Mouse (Mus musculus) heart, adult 8-10 months (tissue): ENCODE measurements at regions not wholly inside any gene's neighbourhood (a gene's known extent, or its start where the extent isn't known, plus 50 kb on each side); places are given as distances from the start of the nearest gene placed in this dataset.
A peak's percentile ranks its signal among the peaks of the same experiment; 100 is the strongest.

ENCODE experiments used
- DNase-seq: peaks from one replicate; pipeline ENCODE4 v3.0.0; 2022; ENCODE audit warnings: low spot score

DNA sequence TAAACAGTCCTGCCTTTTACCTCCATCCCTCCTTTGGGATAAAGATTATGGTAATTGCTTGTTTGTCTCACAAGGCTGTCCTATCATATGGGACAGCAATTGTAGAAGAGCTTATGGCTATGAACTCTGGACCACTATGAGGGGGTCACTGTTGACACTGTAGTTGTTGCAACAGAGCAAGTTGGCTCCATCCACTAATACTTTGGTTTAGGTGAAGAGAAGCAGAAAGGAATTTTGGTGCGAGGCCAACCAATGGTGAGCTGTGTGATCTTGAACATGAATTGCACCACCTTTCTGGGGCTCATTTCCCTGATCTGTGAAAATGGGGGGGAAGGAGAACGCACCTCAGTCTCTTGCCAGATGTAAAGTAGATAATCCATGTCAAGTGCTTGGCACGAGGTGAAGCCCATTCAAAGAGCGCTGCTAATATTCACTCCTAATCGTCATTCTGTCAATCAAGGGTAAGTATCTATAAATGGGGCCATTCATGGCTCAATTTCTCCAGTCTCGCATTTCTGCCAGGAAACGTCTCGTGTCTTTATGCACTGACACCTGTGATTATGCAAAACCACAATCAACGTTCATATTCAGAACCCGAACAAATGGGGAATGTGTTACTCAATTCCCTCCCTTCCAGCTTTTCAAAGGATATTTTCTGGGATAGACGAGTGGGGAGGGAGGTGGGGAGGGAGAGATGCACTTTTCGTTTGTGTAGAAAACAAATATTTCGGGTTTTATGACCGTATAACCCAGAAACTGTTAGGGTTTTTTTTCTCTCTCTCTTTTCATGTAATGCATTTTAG is 133.3 kb upstream of the Jun start:
- DNase-seq, result no peak

GRCm38 (mm10) chr4:95185916-95186200 is 133.8 kb upstream of the Jun start:
- DNase-seq, result no peak

DNA sequence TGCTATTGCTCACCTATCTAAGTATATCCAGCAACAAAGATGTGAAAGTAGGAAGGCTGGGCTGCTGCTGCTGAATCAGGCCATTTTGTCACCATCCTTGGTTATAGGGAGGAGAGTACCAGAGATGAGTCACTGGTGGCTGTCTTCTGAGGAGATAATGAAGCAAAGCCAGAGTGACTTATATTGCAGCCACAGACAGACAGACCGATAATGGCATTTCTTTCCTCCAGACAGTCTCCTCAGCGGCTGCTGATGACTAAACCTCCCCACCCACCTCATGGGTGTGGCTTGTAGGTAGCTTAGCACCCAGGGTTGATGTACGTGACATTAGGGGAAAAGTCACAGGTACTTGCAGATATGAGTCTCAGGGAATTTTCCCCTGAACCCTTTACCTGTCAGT is 136.1 kb upstream of the Jun start:
- DNase-seq, result no peak

DNA sequence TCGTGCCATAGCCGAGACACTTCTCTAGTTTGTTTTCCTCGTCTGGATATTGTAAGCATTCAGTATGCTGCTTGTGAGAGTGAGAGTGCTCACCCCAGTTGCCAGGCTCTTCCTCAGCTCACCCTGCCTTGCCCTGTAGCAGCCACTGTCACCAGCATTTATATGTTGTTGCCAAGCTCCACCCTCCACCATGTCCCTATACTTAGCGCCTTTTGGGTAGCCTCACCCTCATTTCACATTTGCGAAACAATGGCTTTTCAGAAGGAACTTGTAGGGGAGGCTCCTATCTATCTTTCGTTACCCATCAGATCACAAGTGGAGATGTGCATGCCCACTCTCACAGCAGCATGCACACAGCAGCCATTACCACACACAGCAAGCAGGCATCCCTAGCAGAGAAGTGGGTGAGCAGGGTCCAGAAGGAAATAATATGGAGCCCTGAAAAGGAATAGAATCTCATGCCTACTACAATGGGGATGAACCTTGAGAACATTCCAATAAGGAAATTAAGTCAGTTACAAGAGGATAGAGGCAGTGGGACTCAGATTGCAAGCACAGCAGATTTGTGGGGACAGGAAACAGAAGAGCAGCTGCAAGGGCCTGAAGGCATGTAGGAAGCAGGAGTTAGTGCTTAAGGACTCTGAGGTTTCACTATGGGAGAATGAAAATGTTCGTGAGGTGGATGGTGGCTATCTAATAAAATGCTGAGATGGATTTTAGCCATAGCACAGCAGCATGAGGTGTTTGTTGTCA is 139.8 kb upstream of the Jun start:
- no peak for DNase-seq

DNA sequence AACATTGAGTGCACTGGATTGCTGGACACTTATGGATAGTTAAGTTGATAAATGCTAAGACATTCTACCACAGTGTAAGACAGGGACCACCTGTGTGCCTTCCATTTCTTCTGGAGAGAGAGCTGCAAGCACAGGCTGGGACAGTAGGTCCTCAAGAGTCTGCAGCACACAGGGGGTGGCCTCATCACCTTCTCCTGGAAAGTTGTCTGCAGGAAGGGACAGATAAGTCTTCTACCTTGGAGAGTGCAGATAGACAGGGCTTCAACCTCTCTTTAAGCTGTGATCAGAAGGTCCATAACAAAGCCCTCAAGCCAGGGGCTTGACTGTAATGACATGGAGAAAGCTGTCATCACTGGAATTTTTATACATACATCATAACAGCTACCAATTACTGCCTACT is 140.5 kb upstream of the Jun start:
- no peak for DNase-seq

- DNase-seq, result peak; percentile 81
Measured at GRCm38 (mm10) chr4:95193028-95193427, 141.0 kb upstream of the Jun start.

GRCm38 (mm10) chr4:95193473-95193872 is 141.5 kb upstream of the Jun start:
- DNase-seq, result no peak

GRCm38 (mm10) chr4:95194621-95195455 is 142.8 kb upstream of the Jun start:
- DNase-seq, result no peak

DNA sequence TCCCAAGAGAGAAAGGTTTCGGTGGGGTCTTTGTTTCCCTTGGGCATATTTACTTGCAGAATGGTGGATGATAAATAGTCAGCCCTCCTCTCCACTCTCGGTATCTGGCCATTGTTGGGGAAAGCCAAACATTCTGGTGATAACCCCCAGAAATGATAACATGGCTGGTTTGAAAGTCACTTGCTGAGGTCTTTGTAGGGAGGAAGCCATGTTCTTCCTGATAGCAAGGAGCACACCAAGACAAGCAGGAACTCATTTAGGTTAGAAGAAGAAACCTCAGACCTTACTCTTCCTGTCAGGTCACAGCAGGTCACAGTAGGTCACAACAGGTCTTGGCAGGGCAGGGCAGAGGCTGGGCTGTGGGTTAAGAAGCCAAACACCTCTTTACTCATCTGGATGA is 144.1 kb upstream of the Jun start:
- DNase-seq, result no peak

- DNase-seq, result no peak
Measured at GRCm38 (mm10) chr4:95197077-95197711, 145.2 kb upstream of the Jun start.

- no peak for DNase-seq
Measured at GRCm38 (mm10) chr4:95199394-95199793, 147.4 kb upstream of the Jun start.

DNA sequence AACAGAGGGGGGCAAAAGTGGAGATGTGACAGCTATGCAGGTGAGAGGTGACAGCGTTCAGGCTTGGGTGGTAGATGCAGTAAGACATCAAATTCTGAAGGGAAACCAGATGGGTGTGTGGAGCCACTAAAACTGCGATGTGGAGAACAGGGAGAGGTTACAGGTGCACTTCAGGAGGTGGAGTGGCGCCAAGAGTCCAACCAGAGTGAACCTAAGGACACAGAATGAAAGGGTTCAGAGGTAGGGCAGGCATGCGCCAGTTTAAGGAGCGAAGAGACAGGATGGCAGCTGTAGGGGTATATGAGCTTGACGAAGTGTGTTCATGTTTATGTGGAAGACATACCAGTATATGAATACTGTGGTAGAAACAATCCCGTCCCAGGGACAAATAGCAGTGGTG is 148.1 kb upstream of the Jun start:
- no peak for DNase-seq

GRCm38 (mm10) chr4:95202478-95202877 is 150.5 kb upstream of the Jun start:
- DNase-seq, result no peak

DNA sequence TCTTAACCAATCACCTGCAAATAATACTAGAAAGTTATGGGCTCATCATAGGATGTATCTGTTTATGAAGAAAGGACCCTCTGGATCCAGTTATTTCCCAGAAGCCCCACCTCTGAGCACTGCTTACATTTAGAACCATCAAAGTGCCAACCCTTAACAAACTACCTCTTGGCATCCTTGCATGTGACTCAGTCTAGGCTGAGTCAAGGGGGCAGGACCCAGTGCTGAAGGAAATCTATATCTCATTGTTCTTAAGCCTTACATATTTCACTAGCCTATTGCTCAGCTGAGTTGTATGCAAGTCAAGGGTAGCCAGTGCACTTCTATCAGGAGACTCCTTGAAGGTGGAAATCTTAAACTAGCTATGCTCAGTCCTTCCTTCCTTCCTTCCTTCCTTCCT is 151.6 kb upstream of the Jun start:
- DNase-seq, result no peak

DNA sequence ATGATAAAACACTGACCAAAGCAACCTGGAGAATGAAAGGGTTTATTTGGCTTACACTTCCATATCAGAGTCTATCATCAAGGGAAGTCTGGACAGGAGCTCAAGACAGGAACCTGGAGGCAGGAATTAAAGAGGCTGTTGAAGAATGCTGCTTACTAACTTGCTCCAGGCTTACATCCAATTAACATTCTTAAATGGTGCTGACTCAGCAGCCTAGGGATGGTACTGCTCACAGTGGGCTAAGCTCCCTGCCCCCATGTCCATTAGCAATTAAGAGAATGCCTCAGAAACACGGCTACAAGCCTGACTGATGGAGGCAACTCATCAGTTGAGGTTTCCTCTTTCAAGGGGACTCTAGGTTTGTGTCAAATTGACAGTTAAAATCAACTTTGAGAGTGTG is 153.3 kb upstream of the Jun start:
- no peak for DNase-seq

GRCm38 (mm10) chr4:95207783-95208182 is 155.8 kb upstream of the Jun start:
- no peak for DNase-seq

- DNase-seq, result no peak
Measured at GRCm38 (mm10) chr4:95208827-95209226, 156.8 kb upstream of the Jun start.

DNA sequence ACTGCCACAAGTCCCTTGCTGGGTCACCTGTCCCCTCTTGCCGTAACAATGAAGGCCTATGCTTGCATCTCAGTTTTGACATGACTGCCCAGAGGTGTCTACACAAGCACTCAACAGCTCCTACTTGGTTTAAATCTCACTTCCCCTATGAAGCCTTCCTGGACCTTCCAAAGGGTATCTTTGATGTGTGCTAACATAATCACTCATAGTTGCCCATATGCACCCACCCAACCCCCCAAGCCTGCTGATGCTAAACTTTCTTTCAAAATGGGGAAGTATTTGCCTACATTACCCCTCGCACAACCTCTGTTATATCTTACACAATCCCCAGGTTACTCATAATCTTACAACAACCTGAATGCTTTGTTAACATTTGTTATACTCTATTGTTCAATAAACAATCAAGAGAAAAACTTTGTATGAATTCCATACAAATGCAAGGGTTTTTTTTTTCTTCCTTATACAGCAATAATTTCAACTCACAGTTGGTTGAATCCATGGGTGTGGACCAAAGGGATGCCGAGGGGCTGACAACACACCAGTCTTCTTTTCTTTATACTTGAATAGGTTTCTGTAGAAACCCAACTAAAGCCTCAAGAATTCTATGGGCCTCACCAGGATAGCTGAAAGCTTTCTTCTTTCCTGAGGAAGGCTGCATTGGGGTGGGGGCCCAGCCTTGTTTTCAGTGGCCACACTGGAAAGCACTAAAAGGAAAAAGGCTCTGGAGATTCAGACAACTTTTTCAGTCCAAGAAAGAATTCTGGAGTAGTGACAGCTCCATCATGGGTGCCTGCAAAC is 157.5 kb upstream of the Jun start:
- DNase-seq, result no peak

DNA sequence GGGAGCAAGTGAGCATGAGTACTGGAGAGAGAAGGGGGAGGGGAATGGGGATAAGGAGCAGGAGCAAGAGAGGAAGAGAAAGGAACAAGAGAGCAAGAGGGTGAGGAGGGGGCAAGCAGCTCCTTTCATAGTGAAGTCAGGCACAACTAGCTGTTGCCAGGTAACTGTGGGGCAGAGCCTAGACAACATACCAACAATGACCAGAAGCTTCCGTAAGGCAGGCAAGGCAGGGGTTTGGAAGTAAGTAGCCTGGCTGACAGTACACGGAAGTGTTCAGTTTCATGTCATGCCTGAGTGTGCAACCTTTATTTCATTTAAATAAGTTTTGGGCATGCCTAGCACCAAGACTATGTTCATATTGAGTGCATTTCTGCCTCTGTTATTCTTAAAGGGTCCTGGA is 160.5 kb upstream of the Jun start:
- DNase-seq, result no peak

DNA sequence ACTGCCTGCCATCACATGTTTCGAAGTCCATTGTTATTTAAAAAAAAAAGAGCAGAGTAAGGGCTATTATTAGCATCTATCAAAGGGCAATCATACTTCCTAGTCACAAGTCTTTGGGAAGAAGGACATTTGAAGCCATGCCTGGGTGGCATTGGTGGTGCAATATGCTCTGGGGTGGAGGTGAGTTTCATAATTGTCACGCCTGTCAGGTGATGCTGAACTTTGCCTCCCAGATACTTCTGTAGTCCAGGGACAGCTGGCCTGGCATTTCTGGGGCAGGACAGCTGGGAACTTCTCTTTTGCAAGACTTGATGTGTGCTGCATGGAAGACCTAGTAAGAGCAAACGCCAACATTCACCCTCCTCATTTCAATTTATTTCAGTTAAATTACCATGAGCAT is 161.0 kb upstream of the Jun start:
- DNase-seq, result peak; percentile 29

GRCm38 (mm10) chr4:95214026-95214425 is 162.0 kb upstream of the Jun start:
- no peak for DNase-seq
